Mouse (Mus musculus) C2C12 (cell line): ENCODE data around the gene Gm10306.

Source experiments
- CEBPB ChIP-seq: IDR thresholded peaks from one replicate; pipeline ENCODE4 v1.6.1; 2011; ENCODE audit warnings: low read depth, mild to moderate bottlenecking, control low read depth, moderate library complexity
- CTCF ChIP-seq: IDR thresholded peaks from one replicate; pipeline ENCODE4 v1.5.1; 2011; ENCODE audit not compliant: control insufficient read depth, insufficient read depth, insufficient read length
- FOSL1 ChIP-seq: IDR thresholded peaks from one replicate; pipeline ENCODE4 v1.8.0; 2011; ENCODE audit warnings: mild to moderate bottlenecking, low read length; ENCODE audit not compliant: poor library complexity, insufficient read depth, severe bottlenecking
- MAX ChIP-seq: IDR thresholded peaks from one replicate; pipeline ENCODE4 v1.6.1; 2011; ENCODE audit warnings: mild to moderate bottlenecking, control low read depth
- MYOD1 ChIP-seq: IDR thresholded peaks from one replicate; pipeline ENCODE4 v1.6.1; 2011; ENCODE audit warnings: low read depth; ENCODE audit not compliant: control insufficient read depth, insufficient read length
- MYOG ChIP-seq: IDR thresholded peaks from one replicate; pipeline ENCODE4 v1.6.1; 2011; ENCODE audit not compliant: control insufficient read depth, insufficient read length; ENCODE audit errors: extremely low read depth
- USF1 ChIP-seq: IDR thresholded peaks from one replicate; pipeline ENCODE4 v1.6.1; 2011; ENCODE audit warnings: low read depth, mild to moderate bottlenecking, control low read depth, moderate library complexity

DNA sequence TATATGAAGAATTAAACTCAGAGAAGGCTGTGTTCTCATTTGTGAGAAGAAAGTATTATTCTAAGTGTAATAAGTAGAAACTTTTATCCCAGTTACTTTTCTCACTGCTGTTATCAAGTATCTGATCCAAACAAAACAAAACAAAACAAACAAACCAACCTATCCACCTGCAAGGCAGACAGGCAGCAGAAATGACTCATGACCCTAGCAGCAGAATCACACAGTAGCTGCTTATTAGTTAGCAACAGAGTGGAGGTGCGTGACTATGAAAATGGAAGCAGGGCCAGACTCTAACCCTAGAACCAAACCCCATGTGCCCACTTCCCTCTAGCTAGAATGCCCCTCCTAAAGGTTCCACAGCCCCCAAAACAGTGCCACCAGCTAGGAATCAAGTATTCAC, 26.9 kb upstream of the Gm10306 start:
- TF ChIP-seq CTCF (no peak), MAX (no peak), USF1 (no peak), MYOD1 (no peak), MYOG (no peak), FOSL1 (no peak), CEBPB (no peak)
